Mouse (Mus musculus): ENCODE data around the gene Lgals3bp. TPM values are rescaled to one million over a fixed set of nuclear protein-coding genes. Genes with fewer than 3 reads are reported as not detected.

Gene Lgals3bp
- polyA plus RNA-seq, 1 experiment from 2014 or later = 5.9 TPM

DNA sequence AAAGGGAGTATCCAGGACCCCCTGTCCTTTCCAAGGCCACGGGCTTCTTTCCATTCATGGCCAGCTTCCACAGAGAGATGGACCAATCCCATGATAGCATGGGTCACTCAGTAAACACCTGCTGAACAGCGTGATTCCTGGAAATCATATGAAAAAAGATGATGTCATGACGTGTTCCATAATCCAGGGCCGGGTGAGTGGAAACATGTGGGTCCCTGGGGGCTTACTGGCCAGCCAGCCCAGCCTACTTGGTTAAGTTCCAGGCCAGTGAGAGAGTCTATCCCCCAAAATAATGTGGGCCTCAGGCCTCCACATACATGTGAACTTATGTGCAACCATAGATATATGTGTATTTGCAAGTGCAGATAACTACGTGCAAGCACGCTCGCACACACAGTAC lies 30.0 kb downstream of the Lgals3bp start:
- Histone ChIP-seq H3K4me3 (no peak overlapping the region), H3K4me2 (no peak overlapping the region), H3K27me3 (no peaks in the 10 kb centered on the region), H3K9ac (no peak overlapping the region), H3K4me1 (replicated peaks) (peaks cover 7% of the 10 kb centered on the region), H3K27ac (replicated peaks) (no peak overlapping the region), H3K36me3 (no peaks in the 10 kb centered on the region), H3K9me3 (no peaks in the 10 kb centered on the region)
- ATAC-seq (ENCODE audit: low FRiP score, low read depth) = no peak
- WGBS = 89% methylated on average over 7 of the region's 7 CpGs

DNA sequence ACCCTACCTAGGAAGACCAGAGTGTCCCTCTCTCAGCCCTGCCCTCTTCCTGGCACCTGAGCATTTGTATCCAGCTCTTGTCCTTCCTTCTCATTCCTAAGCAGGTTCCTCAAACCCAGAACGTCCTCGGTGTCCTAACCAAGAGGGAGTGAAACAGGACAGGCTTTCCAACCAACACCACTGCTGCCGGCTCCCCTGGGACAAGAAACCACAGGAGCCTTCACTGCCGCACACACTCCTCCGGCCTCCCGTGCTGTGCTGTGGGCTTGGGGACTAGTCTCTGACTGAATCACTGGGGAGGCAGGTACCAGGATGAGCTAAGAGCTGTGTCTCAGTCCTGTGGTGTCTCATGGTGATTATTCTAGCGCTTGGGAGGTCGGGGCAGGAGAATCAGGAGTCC lies 32.2 kb downstream of the Lgals3bp start:
- Histone ChIP-seq H3K4me1 (replicated peaks) (0 out of 2 replicates have a peak, but pooled peaks cover under 1% of the 10 kb centered on the region), H3K4me3 (no peak overlapping the region), H3K9ac (no peak overlapping the region), H3K36me3 (no peaks in the 10 kb centered on the region), H3K27ac (replicated peaks) (no peak overlapping the region), H3K9me3 (no peaks in the 10 kb centered on the region), H3K27me3 (no peaks in the 10 kb centered on the region), H3K4me2 (no peak overlapping the region)
- WGBS = 72% methylated on average over 8 of the region's 8 CpGs
- no peak for ATAC-seq (ENCODE audit: low FRiP score, low read depth)

- H3K4me2 ChIP-seq = no peak overlapping the region
- ATAC-seq (ENCODE audit: low FRiP score, low read depth) = no peak
- no peaks in the 10 kb centered on the region for H3K4me1 ChIP-seq (replicated peaks)
- H3K4me3 ChIP-seq = no peak overlapping the region
- 89% methylated on average over 5 of the region's 5 CpGs for WGBS
- H3K9ac ChIP-seq = no peak overlapping the region
- no peaks in the 10 kb centered on the region for H3K9me3 ChIP-seq
- no peaks in the 10 kb centered on the region for H3K36me3 ChIP-seq
- no peak overlapping the region for H3K27ac ChIP-seq (replicated peaks)
- H3K27me3 ChIP-seq = no peaks in the 10 kb centered on the region
These were observed 32.6 kb downstream of the Lgals3bp start for GRCm38 (mm10) chr11:118369251-118369650.

- no peak overlapping the region for H3K9ac ChIP-seq
- no peaks in the 10 kb centered on the region for H3K27me3 ChIP-seq
- no peak overlapping the region for H3K4me3 ChIP-seq
- peaks cover 2% of the 10 kb centered on the region for H3K4me1 ChIP-seq (replicated peaks)
- H3K4me2 ChIP-seq = no peak overlapping the region
- 63% methylated on average over 3 of the region's 3 CpGs for WGBS
- ATAC-seq (ENCODE audit: low FRiP score, low read depth) = no peak
- no peaks in the 10 kb centered on the region for H3K9me3 ChIP-seq
- H3K27ac ChIP-seq (replicated peaks) = no peak overlapping the region
- H3K36me3 ChIP-seq = no peaks in the 10 kb centered on the region
These were observed 33.6 kb downstream of the Lgals3bp start for GRCm38 (mm10) chr11:118368330-118368729.

- no peak for ATAC-seq (ENCODE audit: low FRiP score, low read depth)
- WGBS = 83% methylated on average over 8 of the region's 8 CpGs
- no peak overlapping the region for H3K4me2 ChIP-seq
- H3K4me1 ChIP-seq (replicated peaks) = peaks cover 9% of the 10 kb centered on the region
- no peak overlapping the region for H3K27ac ChIP-seq (replicated peaks)
- H3K9me3 ChIP-seq = no peaks in the 10 kb centered on the region
- H3K36me3 ChIP-seq = no peaks in the 10 kb centered on the region
- H3K27me3 ChIP-seq = no peaks in the 10 kb centered on the region
- no peak overlapping the region for H3K9ac ChIP-seq
- no peak overlapping the region for H3K4me3 ChIP-seq
These were observed 35.3 kb downstream of the Lgals3bp start for GRCm38 (mm10) chr11:118366559-118366958.

DNA sequence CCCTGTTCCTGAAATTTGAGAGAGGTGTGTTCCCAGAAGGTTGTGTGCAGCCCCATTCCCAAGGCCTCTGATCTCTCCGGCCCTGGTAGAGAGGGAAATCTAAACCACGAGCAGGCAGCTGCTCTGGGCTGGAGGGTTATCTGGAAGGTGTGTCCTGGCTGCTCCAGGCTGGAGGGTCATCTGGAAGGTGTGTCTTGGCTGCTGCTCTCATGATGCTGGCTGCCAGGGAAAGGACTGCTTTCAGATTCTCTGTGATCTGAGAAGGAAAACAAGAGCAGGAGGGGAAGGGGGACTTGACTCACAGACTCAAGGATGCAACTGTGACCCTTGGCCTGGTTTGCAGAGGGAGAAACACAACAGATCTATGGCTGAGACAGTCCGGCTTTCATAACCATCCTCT lies 35.8 kb downstream of the Lgals3bp start:
- Histone ChIP-seq H3K27ac (replicated peaks) (no peak overlapping the region), H3K27me3 (no peaks in the 10 kb centered on the region), H3K4me1 (replicated peaks) (peaks cover 9% of the 10 kb centered on the region), H3K36me3 (no peaks in the 10 kb centered on the region), H3K4me2 (no peak overlapping the region), H3K9ac (no peak overlapping the region), H3K4me3 (no peak overlapping the region), H3K9me3 (no peaks in the 10 kb centered on the region)
- WGBS = 79% methylated on average over 3 of the region's 3 CpGs
- ATAC-seq (ENCODE audit: low FRiP score, low read depth) = no peak

DNA sequence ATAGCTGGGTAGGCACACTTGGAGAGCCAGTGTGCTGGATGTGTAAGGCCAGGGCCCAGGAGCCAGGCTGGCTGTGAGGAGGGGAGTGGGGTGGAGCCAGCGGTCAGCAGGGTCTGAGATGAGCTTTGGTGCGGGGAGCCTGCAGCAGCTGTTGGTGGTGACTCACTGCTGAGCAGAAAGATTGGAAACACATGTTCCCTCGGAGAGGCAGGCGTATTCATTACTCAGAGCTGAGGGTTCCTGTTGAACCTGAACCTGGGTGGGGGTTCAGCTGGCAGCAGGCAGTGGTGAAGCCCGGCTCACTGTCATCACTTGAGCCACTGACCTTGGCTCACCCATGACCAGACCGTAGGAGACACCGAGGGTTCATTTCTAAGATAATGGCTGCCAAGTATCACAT lies 36.7 kb downstream of the Lgals3bp start:
- peaks cover 9% of the 10 kb centered on the region for H3K4me1 ChIP-seq (replicated peaks)
- H3K27ac ChIP-seq (replicated peaks) = no peak overlapping the region
- no peak overlapping the region for H3K9ac ChIP-seq
- no peak overlapping the region for H3K4me2 ChIP-seq
- no peaks in the 10 kb centered on the region for H3K36me3 ChIP-seq
- H3K4me3 ChIP-seq = no peak overlapping the region
- no peaks in the 10 kb centered on the region for H3K27me3 ChIP-seq
- WGBS = 73% methylated on average over 7 of the region's 7 CpGs
- no peaks in the 10 kb centered on the region for H3K9me3 ChIP-seq
- ATAC-seq (ENCODE audit: low FRiP score, low read depth) = no peak

DNA sequence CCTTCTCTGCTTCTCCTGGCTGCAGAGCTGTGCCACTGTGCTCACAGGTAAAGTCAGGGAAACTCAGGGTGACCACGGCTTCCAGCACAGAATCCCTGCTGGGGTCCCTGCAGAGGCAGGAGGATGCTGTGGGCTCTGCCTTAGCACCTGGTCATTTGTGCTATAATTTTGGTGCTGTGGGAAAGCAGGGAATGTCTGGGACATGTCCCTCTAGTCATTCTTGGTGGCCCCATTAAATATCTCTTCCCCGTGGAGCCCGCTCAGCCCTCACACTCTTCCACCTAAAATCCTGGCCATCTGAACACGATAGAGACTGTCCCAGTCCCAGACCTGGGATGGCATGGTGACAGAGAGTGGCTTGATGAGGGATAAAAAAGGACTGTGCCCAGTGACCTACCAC lies 37.9 kb downstream of the Lgals3bp start:
- Histone ChIP-seq H3K36me3 (no peaks in the 10 kb centered on the region), H3K4me1 (replicated peaks) (peaks cover 9% of the 10 kb centered on the region), H3K9me3 (no peaks in the 10 kb centered on the region), H3K4me3 (no peak overlapping the region), H3K27me3 (no peaks in the 10 kb centered on the region), H3K4me2 (no peak overlapping the region), H3K9ac (no peak overlapping the region), H3K27ac (replicated peaks) (no peak overlapping the region)
- no peak for ATAC-seq (ENCODE audit: low FRiP score, low read depth)
- WGBS = 93% methylated on average over 4 of the region's 4 CpGs

DNA sequence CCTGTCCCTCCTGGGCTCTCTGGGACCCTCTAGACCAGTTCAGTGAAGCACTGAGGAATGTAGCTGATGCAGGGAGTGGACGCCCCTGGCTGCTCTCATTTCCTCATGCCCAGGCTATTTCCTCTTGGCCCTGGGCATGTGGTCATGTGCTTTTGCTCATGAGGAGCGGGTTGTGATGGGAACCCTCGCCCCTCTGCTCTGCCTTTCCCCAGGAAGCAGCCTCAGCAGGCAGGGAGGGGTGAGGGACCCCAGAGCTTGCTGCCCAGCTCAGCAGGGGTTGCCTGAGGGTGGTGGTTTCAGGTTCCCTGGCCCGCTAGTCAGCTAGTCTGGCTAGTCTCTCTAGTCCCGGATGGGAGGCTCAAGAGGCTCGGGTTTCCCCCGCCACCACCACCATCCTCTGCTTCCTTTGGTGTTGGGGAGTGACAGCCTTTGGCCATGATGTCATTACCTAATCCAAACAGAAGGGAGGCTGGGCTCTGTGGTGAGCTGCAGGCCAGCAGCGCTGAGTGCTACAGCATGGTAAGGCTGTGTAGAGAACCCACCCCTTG lies 38.8 kb downstream of the Lgals3bp start:
- Histone ChIP-seq H3K4me1 (replicated peaks) (peaks cover 9% of the 10 kb centered on the region), H3K4me3 (no peak overlapping the region), H3K9me3 (no peaks in the 10 kb centered on the region), H3K36me3 (no peaks in the 10 kb centered on the region), H3K9ac (no peak overlapping the region), H3K27ac (replicated peaks) (no peak overlapping the region), H3K4me2 (peak overlapping the region; percentile 19; the same call in 1 of the 2 replicates), H3K27me3 (no peaks in the 10 kb centered on the region)
- no peak for ATAC-seq (ENCODE audit: low FRiP score, low read depth)
- 16% methylated on average over 8 of the region's 8 CpGs for WGBS

GRCm38 (mm10) chr11:118362501-118362900 lies 39.4 kb downstream of the Lgals3bp start:
- no peaks in the 10 kb centered on the region for H3K27me3 ChIP-seq
- no peak overlapping the region for H3K4me3 ChIP-seq
- 80% methylated on average over 1 of the region's 1 CpGs for WGBS
- no peak overlapping the region for H3K9ac ChIP-seq
- H3K9me3 ChIP-seq = no peaks in the 10 kb centered on the region
- no peak overlapping the region for H3K4me2 ChIP-seq
- no peak overlapping the region for H3K27ac ChIP-seq (replicated peaks)
- peaks cover 9% of the 10 kb centered on the region for H3K4me1 ChIP-seq (replicated peaks)
- H3K36me3 ChIP-seq = no peaks in the 10 kb centered on the region
- no peak for ATAC-seq (ENCODE audit: low FRiP score, low read depth)

GRCm38 (mm10) chr11:118360907-118361341 lies 41.0 kb downstream of the Lgals3bp start:
- Histone ChIP-seq H3K4me3 (no peak overlapping the region), H3K36me3 (no peaks in the 10 kb centered on the region), H3K4me1 (replicated peaks) (peaks cover 11% of the 10 kb centered on the region), H3K4me2 (no peak overlapping the region), H3K9ac (no peak overlapping the region), H3K27me3 (no peaks in the 10 kb centered on the region), H3K9me3 (no peaks in the 10 kb centered on the region), H3K27ac (replicated peaks) (no peak overlapping the region)
- ATAC-seq (ENCODE audit: low FRiP score, low read depth) = no peak
- 69% methylated on average over 10 of the region's 10 CpGs for WGBS

DNA sequence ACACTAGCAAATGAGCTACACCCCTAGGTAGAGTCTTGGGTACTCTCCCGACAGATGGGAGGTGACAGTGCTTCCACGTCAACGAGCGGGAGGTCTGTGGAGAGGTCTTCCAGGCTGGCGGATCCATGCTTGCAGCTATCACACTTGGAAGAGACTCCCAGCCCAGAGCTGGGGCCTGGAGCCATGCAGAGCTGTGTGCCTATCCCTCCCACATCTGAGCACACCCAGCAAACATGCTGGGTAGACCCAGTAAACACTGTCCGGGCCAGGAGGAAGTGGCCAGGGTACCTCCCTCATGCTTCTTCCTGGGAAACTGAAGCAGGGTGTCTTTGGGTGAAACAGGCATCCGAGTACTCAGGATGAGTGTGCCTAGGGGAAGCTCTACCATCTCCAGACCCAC lies 41.4 kb downstream of the Lgals3bp start:
- 71% methylated on average over 7 of the region's 7 CpGs for WGBS
- no peaks in the 10 kb centered on the region for H3K9me3 ChIP-seq
- no peak for ATAC-seq (ENCODE audit: low FRiP score, low read depth)
- H3K27ac ChIP-seq (replicated peaks) = no peak overlapping the region
- no peaks in the 10 kb centered on the region for H3K36me3 ChIP-seq
- no peak overlapping the region for H3K4me2 ChIP-seq
- no peaks in the 10 kb centered on the region for H3K27me3 ChIP-seq
- no peak overlapping the region for H3K4me3 ChIP-seq
- no peak overlapping the region for H3K9ac ChIP-seq
- peaks cover 15% of the 10 kb centered on the region for H3K4me1 ChIP-seq (replicated peaks)

DNA sequence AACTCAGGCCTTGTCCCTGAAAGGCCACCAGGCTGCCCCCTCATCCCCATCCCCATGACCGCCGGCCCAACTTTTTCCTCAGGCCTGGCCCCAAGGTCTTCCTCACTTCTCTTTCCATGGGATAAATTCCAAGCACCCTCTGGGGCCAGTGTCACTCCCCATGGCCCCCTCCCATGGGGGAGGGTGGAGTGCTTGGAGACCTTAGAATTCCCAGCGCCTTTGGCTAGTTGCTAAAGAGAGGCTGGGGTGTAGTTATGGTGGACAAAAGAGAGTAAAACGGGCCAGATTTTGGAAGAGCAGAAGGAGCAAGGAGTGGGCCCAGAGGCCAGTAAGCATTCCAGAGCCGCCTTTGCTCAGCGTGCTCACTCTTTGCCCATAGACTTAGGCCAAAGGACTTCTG lies 46.3 kb downstream of the Lgals3bp start, which contains the start of gene Timp2:
TSS of gene Timp2 (minus strand) at position 101 of the 400 bp plus-strand sequence.
- H3K4me3 ChIP-seq = peak within 1 kb of the TSS; percentile 90
- peak within 1 kb of the TSS; percentile 89 for H3K27ac ChIP-seq (replicated peaks)
- peak within 1 kb of the TSS; percentile 92 for H3K4me2 ChIP-seq
- no peaks in the 10 kb centered on the region for H3K27me3 ChIP-seq
- peaks cover 35% of the 10 kb centered on the region for H3K4me1 ChIP-seq (replicated peaks)
- ATAC-seq (ENCODE audit: low FRiP score, low read depth) = peak; percentile 9; the same call in 1 of the 2 replicates
- WGBS = 27% methylated on average over 6 of the region's 6 CpGs
- peak within 1 kb of the TSS; percentile 96 for H3K9ac ChIP-seq
- H3K9me3 ChIP-seq = no peaks in the 10 kb centered on the region
- H3K36me3 ChIP-seq = no peaks in the 10 kb centered on the region
